Mouse (Mus musculus) neural tube, embryonic 13.5 days (tissue): ENCODE measurements around the gene Klhl40. TPM values are rescaled to one million over a fixed set of nuclear protein-coding genes. Genes with fewer than 3 reads are reported as not detected.

Experiments used
- ATAC-seq: fragments of 200-750 bp; cut with Nextera tagmentation; 2 replicates; pipeline ENCODE4 v1.8.0; 2017; ENCODE audit warnings: low read depth, mild to moderate bottlenecking, moderate TSS enrichment, moderate library complexity
- H3K27ac ChIP-seq: fragments of 300-500 bp; sonication (generic); replicated peaks from 2 replicates; pipeline ENCODE4 v1.5.1; 2015; ENCODE audit warnings: moderate library complexity, mild to moderate bottlenecking, inconsistent platforms
- H3K27me3 ChIP-seq: fragments of 300-500 bp; sonication (generic); 2 replicates; pipeline ENCODE4 v1.6.1; 2015; ENCODE audit warnings: mild to moderate bottlenecking, inconsistent platforms
- H3K36me3 ChIP-seq: fragments of 300-500 bp; sonication (generic); 2 replicates; pipeline ENCODE4 v1.6.1; 2015; ENCODE audit warnings: mild to moderate bottlenecking, inconsistent platforms
- H3K4me1 ChIP-seq: fragments of 300-500 bp; sonication (generic); replicated peaks from 2 replicates; pipeline ENCODE4 v1.6.1; 2015; ENCODE audit warnings: inconsistent platforms
- H3K4me2 ChIP-seq: fragments of 300-500 bp; sonication (generic); 2 replicates; pipeline ENCODE4 v1.6.1; 2015; ENCODE audit warnings: inconsistent platforms, mild to moderate bottlenecking, moderate library complexity
- H3K4me3 ChIP-seq: fragments of 300-500 bp; sonication (generic); 2 replicates; pipeline ENCODE4 v1.5.1; 2015; ENCODE audit warnings: mild to moderate bottlenecking, inconsistent platforms
- H3K9ac ChIP-seq: fragments of 300-500 bp; sonication (generic); 2 replicates; pipeline ENCODE4 v1.6.1; 2015; ENCODE audit warnings: moderate library complexity, mild to moderate bottlenecking, inconsistent platforms
- H3K9me3 ChIP-seq: fragments of 300-500 bp; sonication (generic); 2 replicates; pipeline ENCODE4 v1.6.1; 2016; ENCODE audit warnings: inconsistent platforms
- WGBS: fragments of 180-500 bp; shearing (Covaris S2); methylation state at CpG from one replicate; pipeline ENCODE4 v1.1.7; 2015; 5-methylcytosine and 5-hydroxymethylcytosine counted together
- polyA plus RNA-seq: library from polyadenylated mRNA; unstranded; fragments of >200 nt; fragmentation: Nextera tagmentation; extraction: Ambion mirVana; gene quantifications from 2 replicates; pipeline ENCODE4 v1.2.1, GENCODE M21; 2015

The Klhl40 gene
- polyA plus RNA-seq, 1 experiment from 2014 or later: 0.95 TPM

DNA sequence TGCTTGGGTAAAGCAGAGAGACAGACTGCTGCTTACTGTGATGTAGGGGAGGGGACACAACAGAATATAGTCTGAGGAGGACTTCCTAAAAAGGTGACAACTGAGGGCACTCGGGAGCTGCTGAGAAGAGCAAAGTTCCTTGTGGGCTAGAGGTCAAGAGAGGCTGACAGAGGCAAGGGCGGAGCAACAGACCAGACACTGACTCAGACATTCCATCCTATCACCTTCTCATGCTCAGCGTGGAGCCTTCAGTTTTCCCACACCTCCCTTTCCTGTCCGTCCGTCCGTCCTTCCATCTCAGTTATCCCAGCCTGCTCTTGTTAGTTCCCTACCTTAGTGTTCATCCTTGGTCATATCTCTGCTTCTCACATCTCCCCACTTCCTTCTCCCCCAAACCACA lies 37.8 kb downstream of the Klhl40 start:
- peaks cover 25% of the 10 kb centered on the region for H3K4me1 ChIP-seq
- no peak overlapping the region for H3K4me3 ChIP-seq
- no peaks in the 10 kb centered on the region for H3K36me3 ChIP-seq
- WGBS: 83% methylated on average over 6 of the region's 6 CpGs
- H3K27me3 ChIP-seq: no peaks in the 10 kb centered on the region
- H3K27ac ChIP-seq: no peak overlapping the region
- no peak for ATAC-seq
- H3K9ac ChIP-seq: no peak overlapping the region
- H3K9me3 ChIP-seq: no peaks in the 10 kb centered on the region
- no peak overlapping the region for H3K4me2 ChIP-seq

DNA sequence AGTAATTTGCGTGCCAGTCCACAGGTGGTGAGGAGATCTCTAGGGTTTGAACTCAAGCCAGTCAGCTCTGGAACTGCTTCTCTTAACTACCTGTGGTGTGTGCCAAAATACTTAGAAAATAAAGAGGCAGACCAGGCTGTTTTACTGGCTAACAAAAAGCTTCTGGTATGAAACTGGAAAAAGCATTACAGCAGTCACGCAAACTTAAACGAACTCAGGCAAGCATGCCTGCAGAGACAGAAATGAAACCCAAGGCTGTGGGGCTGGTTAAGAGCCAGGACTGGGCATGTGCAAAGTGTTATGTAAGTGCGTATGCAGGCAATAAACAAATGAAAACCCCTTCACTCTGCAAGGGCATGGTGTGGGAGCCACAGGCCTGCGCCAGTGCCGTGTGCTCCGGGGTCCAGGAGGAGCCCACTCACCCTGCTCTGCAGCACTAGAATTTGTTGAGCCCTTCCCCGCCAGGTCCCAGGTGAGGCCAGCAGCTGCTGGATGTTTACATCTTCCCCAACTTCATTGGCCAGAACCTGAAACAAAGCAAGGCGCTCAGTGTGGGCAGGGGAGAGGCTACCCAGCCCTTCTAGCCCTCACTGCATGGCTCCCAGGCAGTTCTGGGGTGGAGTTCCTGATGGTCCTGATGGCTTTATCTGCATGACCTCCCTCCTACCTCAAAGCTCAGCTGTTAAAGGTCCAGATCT lies 41.8 kb downstream of the Klhl40 start:
- no peak overlapping the region for H3K9ac ChIP-seq
- peaks cover 26% of the 10 kb centered on the region for H3K4me1 ChIP-seq
- H3K27me3 ChIP-seq: no peaks in the 10 kb centered on the region
- H3K9me3 ChIP-seq: no peaks in the 10 kb centered on the region
- H3K4me3 ChIP-seq: no peak overlapping the region
- no peaks in the 10 kb centered on the region for H3K36me3 ChIP-seq
- 85% methylated on average over 9 of the region's 9 CpGs for WGBS
- H3K27ac ChIP-seq: no peak overlapping the region
- no peak for ATAC-seq
- no peak overlapping the region for H3K4me2 ChIP-seq

- Histone ChIP-seq H3K4me1 (peaks cover 26% of the 10 kb centered on the region), H3K9me3 (no peaks in the 10 kb centered on the region), H3K4me3 (no peak overlapping the region), H3K36me3 (no peaks in the 10 kb centered on the region), H3K4me2 (no peak overlapping the region), H3K27ac (no peak overlapping the region), H3K9ac (no peak overlapping the region), H3K27me3 (no peaks in the 10 kb centered on the region)
- WGBS: 65% methylated on average over 7 of the region's 7 CpGs
- ATAC-seq: no peak
Observed at GRCm38 (mm10) chr9:121819771-121820471, 42.5 kb downstream of the Klhl40 start.

GRCm38 (mm10) chr9:121820765-121821164 lies 43.4 kb downstream of the Klhl40 start:
- no peak overlapping the region for H3K27ac ChIP-seq
- no peaks in the 10 kb centered on the region for H3K36me3 ChIP-seq
- H3K4me1 ChIP-seq: peaks cover 26% of the 10 kb centered on the region
- no peak overlapping the region for H3K9ac ChIP-seq
- H3K9me3 ChIP-seq: no peaks in the 10 kb centered on the region
- no peak overlapping the region for H3K4me3 ChIP-seq
- 74% methylated on average over 5 of the region's 5 CpGs for WGBS
- H3K27me3 ChIP-seq: no peaks in the 10 kb centered on the region
- H3K4me2 ChIP-seq: no peak overlapping the region
- ATAC-seq: no peak

GRCm38 (mm10) chr9:121822585-121822991 lies 45.2 kb downstream of the Klhl40 start:
- Histone ChIP-seq H3K9me3 (no peaks in the 10 kb centered on the region), H3K4me3 (no peak overlapping the region), H3K9ac (no peak overlapping the region; the same call in 1 of the 2 replicates), H3K36me3 (no peaks in the 10 kb centered on the region), H3K27me3 (no peaks in the 10 kb centered on the region), H3K4me2 (no peak overlapping the region), H3K4me1 (peaks cover 26% of the 10 kb centered on the region), H3K27ac (peak overlapping the region; percentile 88)
- WGBS: 38% methylated on average over 6 of the region's 6 CpGs
- peak; percentile 85 for ATAC-seq

GRCm38 (mm10) chr9:121823051-121823450 lies 45.6 kb downstream of the Klhl40 start:
- peak; percentile 17; the same call in 1 of the 2 replicates for ATAC-seq
- WGBS: 93% methylated on average over 1 of the region's 1 CpGs
- H3K9me3 ChIP-seq: no peaks in the 10 kb centered on the region
- H3K27ac ChIP-seq: peak overlapping the region; percentile 88
- no peak overlapping the region; the same call in 1 of the 2 replicates for H3K9ac ChIP-seq
- H3K4me1 ChIP-seq: peaks cover 26% of the 10 kb centered on the region
- no peaks in the 10 kb centered on the region for H3K36me3 ChIP-seq
- no peak overlapping the region for H3K4me3 ChIP-seq
- no peak overlapping the region for H3K4me2 ChIP-seq
- no peaks in the 10 kb centered on the region for H3K27me3 ChIP-seq

DNA sequence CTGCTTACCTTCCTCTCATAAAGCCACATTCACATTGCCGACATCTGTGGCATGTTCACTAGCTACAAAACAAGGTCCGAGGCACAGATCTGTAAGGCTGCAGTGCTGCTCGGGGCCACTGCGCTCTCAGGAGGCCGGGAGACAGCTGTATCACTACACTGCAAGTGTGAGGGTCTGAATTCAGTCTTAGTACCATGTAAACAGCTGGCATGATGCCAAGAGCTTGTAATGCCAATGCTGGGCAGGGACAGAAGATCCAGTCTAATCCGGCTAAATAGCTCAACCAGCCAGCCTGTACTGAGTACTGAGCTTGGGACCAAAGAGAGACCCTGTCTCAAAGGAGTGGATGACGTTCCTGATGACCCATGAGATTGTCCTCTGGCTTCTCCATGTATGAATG lies 46.6 kb downstream of the Klhl40 start:
- Histone ChIP-seq H3K27ac (peak overlapping the region; percentile 88), H3K27me3 (no peaks in the 10 kb centered on the region), H3K4me3 (no peak overlapping the region), H3K4me1 (peaks cover 26% of the 10 kb centered on the region), H3K4me2 (no peak overlapping the region), H3K9me3 (no peaks in the 10 kb centered on the region), H3K36me3 (no peaks in the 10 kb centered on the region), H3K9ac (no peak overlapping the region)
- WGBS: 65% methylated on average over 7 of the region's 7 CpGs
- peak; percentile 41; the same call in 1 of the 2 replicates for ATAC-seq

DNA sequence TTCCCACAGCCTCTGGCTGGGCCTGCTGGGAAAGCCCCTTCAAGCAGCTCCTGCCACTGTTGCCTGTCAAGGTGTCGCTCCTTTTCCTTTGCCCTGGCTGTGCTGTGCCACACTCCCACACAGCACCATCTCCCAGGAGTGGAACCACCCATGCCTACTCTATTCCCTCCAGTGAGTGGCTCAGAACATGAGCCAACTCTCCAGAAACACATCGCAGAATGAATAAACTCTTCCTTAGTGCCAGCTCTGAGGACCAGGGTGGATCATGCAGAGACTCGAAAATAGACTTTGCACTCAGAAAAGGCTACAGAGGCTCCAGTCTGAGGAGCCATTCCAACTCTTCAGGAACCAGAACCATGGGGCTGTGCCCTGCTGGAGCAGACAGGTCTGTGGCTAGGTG lies 48.9 kb downstream of the Klhl40 start:
- 92% methylated on average over 3 of the region's 3 CpGs for WGBS
- Histone ChIP-seq H3K36me3 (no peaks in the 10 kb centered on the region), H3K27me3 (no peaks in the 10 kb centered on the region), H3K4me2 (no peak overlapping the region), H3K9me3 (no peaks in the 10 kb centered on the region), H3K27ac (no peak overlapping the region), H3K4me1 (peaks cover 19% of the 10 kb centered on the region), H3K4me3 (no peak overlapping the region), H3K9ac (no peak overlapping the region)
- no peak for ATAC-seq

DNA sequence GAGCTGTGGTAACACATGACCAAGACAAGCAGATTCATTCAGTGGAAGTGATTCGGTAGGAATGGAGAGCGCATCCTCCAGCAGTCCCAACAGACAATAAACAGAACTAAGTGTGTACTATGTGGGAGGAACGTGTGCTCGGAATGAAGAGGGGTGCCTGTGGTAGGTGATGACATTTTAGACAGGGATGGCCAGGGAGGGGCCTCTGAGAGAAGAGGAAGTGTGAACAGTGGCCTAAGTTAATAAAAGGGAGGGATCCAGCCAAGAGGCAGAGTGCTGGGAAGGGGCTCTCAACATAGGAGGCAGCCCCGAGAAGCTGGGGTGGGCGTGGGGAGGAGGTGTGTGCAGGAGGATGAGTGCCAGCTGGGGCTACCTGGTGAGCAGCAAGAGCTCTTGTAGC lies 50.9 kb downstream of the Klhl40 start:
- no peak for ATAC-seq
- no peak overlapping the region for H3K4me3 ChIP-seq
- no peaks in the 10 kb centered on the region for H3K27me3 ChIP-seq
- no peaks in the 10 kb centered on the region for H3K9me3 ChIP-seq
- no peak overlapping the region for H3K9ac ChIP-seq
- no peaks in the 10 kb centered on the region for H3K36me3 ChIP-seq
- peaks cover 7% of the 10 kb centered on the region for H3K4me1 ChIP-seq
- no peak overlapping the region for H3K4me2 ChIP-seq
- WGBS: 82% methylated on average over 6 of the region's 6 CpGs
- no peak overlapping the region for H3K27ac ChIP-seq

DNA sequence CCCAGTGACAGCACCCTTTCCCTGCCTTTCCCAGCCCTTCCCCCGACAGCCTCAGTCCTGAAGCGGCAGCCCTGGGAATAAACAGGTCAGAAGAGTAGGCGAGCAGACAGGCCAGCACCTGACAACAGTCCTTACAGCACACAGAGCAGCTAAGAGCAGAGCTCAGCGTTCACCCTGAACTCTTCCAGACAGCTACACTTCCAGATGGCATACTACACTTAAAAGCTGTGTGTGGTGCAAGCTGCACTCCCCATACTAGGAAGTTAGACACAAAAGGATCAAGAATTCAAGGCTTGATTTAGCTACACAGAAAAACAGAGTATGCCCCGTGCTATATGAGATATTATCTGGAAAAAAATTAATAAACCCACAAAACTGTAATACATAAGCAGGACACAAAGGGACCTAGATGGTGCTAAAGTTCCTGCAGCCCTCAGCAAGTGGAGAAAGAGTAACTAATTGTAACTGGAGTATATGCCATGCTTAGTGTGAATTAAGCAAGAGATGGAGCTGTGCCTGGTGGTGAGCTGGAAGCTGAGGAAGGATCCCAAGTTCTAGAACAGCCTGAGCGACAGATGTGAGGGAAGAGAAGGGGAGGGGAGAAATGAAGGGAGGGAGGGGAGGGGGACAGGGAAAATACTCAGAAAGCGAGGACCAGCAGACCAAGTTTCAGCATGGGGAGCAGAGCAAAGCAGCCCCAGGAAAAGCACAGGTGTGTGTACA lies 52.0 kb downstream of the Klhl40 start:
- Histone ChIP-seq H3K4me2 (no peak overlapping the region), H3K4me3 (no peak overlapping the region), H3K4me1 (no peaks in the 10 kb centered on the region), H3K9me3 (no peaks in the 10 kb centered on the region), H3K9ac (no peak overlapping the region), H3K36me3 (no peaks in the 10 kb centered on the region), H3K27ac (no peak overlapping the region), H3K27me3 (no peaks in the 10 kb centered on the region)
- WGBS: 68% methylated on average over 7 of the region's 7 CpGs
- no peak for ATAC-seq

DNA sequence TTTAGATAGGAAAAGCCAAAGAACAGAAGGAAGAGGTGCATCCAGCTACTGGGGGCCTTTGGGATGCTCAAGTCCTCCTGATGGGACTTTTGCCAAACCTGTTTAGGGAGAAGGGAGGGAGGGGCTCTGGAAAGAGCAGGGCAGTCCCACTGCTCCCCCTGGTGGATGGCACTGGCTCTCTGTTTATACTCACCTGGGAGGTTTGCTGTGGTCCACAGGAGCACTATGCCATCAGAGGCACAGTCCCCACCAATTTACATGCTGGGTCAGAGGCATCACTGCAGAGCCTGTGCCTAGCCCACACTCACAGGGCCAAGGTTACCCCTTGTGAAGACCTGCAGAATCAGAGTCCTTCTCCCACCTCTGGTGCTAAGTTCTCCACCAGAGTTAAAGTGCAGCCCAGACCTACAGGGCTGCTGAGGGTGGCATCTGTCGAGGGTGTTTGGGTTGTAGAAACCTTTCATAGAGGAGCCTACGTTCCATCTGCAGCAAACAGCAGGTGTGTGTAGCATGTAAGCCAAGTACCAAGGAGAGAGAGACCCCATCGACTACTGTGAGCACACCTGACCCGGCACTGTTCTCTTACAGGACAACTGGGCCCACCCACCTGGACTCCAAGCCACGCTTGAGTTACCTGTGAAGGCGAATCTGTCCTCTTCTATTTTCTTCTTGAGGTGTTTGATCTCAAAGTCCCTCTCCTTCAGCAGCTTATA lies 53.0 kb downstream of the Klhl40 start:
- Histone ChIP-seq H3K9me3 (no peaks in the 10 kb centered on the region), H3K4me3 (no peak overlapping the region), H3K36me3 (no peaks in the 10 kb centered on the region), H3K4me1 (no peaks in the 10 kb centered on the region), H3K9ac (no peak overlapping the region), H3K27ac (no peak overlapping the region), H3K4me2 (no peak overlapping the region), H3K27me3 (no peaks in the 10 kb centered on the region)
- WGBS: 78% methylated on average over 6 of the region's 6 CpGs
- ATAC-seq: peak; percentile 36

- Histone ChIP-seq H3K9me3 (no peaks in the 10 kb centered on the region), H3K27me3 (no peaks in the 10 kb centered on the region), H3K4me1 (no peaks in the 10 kb centered on the region), H3K9ac (no peak overlapping the region), H3K36me3 (no peaks in the 10 kb centered on the region), H3K4me2 (no peak overlapping the region), H3K4me3 (no peak overlapping the region), H3K27ac (no peak overlapping the region)
- WGBS: 38% methylated on average over 6 of the region's 6 CpGs
- ATAC-seq: peak; percentile 57; the same call in 1 of the 2 replicates
Observed at GRCm38 (mm10) chr9:121830956-121831293, 53.5 kb downstream of the Klhl40 start.
